Mouse (Mus musculus) layer of hippocampus, adult 9-10 months (tissue): ENCODE results near the gene Olfr1459.

Experiments
- DNase-seq: peaks from one replicate; pipeline ENCODE4 v3.0.0; 2022; ENCODE audit warnings: low spot score

Olfr1459 gene

DNA sequence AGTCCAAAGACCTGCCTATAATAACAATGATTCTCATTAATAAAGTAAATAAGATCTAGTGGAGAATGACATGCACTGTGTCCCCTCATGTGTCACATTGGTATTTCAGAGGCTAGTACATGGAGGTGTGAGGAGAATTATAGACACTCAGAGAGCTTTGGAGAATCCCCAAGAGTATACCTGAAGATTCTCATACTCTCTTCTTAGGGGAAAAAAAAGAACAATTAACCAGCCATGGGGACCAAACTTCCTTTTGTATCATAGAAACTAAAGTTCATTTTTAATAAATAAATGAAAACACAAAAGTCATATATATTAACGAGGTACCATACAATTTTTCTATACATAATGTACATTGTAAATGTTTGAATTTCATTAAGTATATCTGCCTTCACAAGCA, at the start of gene Olfr1459:
Gene Olfr1459 (minus strand): TSS at position 101 of the 400 bp plus-strand sequence.
- DNase-seq = no peak

DNA sequence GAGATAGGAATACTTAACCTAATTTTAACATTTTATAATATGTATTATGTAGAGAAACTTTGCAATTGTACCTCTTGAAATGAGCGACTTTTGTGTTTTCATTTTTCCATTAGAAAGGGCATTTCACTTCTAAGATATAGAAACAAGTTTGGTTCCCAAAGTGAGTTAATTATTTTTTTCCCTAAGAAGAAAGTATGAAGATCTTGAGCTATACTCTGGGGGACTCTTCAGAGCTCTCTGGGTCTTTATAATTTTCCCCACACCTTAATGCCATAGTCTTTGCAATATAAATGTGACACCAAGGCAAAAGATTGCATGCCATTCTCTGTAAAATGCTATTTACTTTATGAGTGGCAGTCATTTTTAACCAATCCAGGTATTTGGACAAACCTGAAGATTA, 36.1 kb upstream of the Olfr1459 start, which contains the start of gene Olfr1462:
Gene Olfr1462 (plus strand): TSS at position 301 of the 400 bp plus-strand sequence.
- no peak for DNase-seq

DNA sequence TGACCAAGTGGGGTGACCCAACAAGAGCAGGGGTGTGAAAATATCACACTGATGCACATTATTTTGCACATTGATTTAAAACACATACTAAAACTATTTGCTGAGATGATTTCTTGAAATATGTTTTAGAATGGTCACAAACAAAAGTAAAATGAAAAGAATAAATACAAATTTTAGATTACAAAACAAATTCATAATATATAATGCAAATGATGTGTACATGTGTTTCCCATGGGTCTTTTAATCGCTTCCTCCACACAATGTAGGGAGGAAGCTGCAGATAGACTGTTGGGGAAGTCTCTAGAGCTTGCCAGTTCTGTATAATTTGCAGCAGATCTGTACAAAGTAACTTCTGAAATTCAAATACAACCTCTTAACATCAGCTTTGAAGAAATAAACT, 13.4 kb upstream of the Olfr1459 start, which contains the start of gene Olfr1461:
Gene Olfr1461 (plus strand): TSS at position 301 of the 400 bp plus-strand sequence.
- DNase-seq = no peak

DNA sequence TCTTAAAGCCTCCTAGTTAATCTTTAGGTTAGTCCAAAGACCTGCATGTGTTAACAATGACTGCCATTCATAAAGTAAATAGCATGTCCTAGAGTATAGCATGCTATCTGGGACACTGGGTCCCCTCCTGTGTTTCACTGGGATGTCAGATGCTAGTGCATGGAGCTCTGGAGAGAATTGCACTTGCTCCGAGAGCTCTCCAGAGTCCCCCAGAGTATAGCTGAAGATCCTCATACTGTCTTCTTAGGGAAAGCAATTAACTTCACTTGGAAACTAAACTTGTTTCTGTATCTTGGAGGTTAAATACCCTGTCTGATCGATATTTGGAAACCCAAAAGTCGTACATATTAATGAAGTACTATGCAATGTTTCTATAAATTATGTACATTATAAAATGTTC, 42.7 kb downstream of the Olfr1459 start, which contains the start of gene Olfr1458:
Gene Olfr1458 (minus strand): TSS at position 101 of the 400 bp plus-strand sequence.
- DNase-seq = no peak

DNA sequence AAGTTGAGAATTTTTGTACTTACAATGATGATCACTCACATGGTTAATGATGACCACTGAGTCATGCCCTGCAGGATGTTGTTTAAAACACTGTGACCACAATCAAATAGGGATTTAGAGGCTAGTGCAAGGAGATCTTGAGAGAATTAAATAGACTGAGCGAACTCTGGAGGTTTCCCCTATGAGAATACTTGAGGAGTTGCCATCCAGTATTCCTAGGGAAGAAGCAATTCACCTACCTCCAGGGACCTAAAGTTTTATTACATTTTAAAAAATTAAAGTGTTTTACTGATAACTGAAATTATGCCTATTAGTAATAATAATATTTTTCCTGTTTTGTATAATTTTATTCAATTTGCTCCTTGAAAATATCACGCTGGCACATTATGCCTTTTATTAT, 51.6 kb downstream of the Olfr1459 start, which contains the start of gene Olfr1457:
Gene Olfr1457 (minus strand): TSS at position 101 of the 400 bp plus-strand sequence.
- DNase-seq = no peak

DNA sequence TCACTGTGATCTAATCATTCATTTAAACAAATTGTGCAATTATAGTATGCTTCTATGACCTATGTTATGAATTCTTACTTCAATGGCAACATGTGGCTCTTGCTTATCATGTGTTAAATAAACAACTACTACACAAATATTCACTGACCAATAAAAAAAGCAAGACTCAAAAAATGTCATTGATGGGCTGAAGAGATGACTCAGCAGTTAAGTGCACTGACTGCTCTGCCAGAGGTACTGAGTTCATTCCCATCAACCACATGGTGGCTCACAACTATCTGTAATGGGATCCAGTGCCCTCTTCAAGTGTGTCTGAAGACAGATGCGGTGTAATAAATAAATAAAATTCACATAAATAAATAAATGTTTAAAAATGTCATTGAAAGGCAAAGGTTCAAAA, 55.4 kb downstream of the Olfr1459 start:
- DNase-seq = no peak
